Comparison of ENCODE assay signal across 16 mouse cellular contexts in genomic region chr10:19503846-19504765, GRCm38 (mm10).
DNase-seq lines count a peak whose midpoint lies in the region; ATAC-seq and TF ChIP-seq lines count a peak whose summit lies in the region.
"Had no signal": no experiment of that assay in that cellular context is flagged by ENCODE, and none has a peak within 500 bp of the region (broad histone marks: within the 10 kb centered on the region; RNA-seq: fewer than 3 reads in every experiment).

No protein-coding gene starts in this region.

- no peaks in the 10 kb centered on the region for H3K36me3 ChIP-seq in spleen, adult 2 months (ENCODE audit: control insufficient read depth, insufficient read depth, low read length)
- no peaks in the 10 kb centered on the region for H3K36me3 ChIP-seq in hindbrain, embryonic 14.5 days (replicated peaks; ENCODE audit: control insufficient read depth, insufficient read depth)
- H3K36me3 ChIP-seq: intestine, embryonic 15.5 days; liver, embryonic 13.5 days had no signal

- 30% methylated on average over 8 of the region's 8 CpGs for WGBS in spleen, adult 2 months
- 68% methylated on average over 8 of the region's 8 CpGs for WGBS in hindbrain, embryonic 14.5 days

- TF ChIP-seq CTCF in spleen, adult 2 months (IDR thresholded peaks at IDR 0.05; ENCODE audit: extremely low read depth, insufficient read depth, insufficient read length, insufficient replicate concordance), result no peak

- H3K27ac ChIP-seq in spleen, adult 2 months (ENCODE audit: insufficient read depth, low read length), result peak overlapping the region; percentile 49
- no peak overlapping the region for H3K27ac ChIP-seq in hindbrain, embryonic 14.5 days
- H3K27ac ChIP-seq: intestine, embryonic 15.5 days; left cerebral cortex, adult 2 months; liver, embryonic 13.5 days had no signal

- TF ChIP-seq POLR2A in spleen, adult 2 months (IDR thresholded peaks at IDR 0.05; ENCODE audit: low read depth, low read length), result no peak

- peak; percentile 55 for ATAC-seq in activated CD4-positive, CD25-positive, alpha-beta regulatory T cell, adult 4 months
- ATAC-seq in monocyte, adult 5-6 weeks (replicated peaks; ENCODE audit: insufficient number of reproducible peaks, low FRiP score, low TSS enrichment, poor library complexity, severe bottlenecking), result 0 out of 2 replicates have a peak, but pooled peaks have one; percentile 28
- ATAC-seq in hindbrain, embryonic 14.5 days (ENCODE audit: low FRiP score), result no peak
- ATAC-seq: intestine, embryonic 15.5 days had no signal

- no peaks in the 10 kb centered on the region for H3K9me3 ChIP-seq in hindbrain, embryonic 14.5 days (ENCODE audit: control insufficient read depth, low read length)
- H3K9me3 ChIP-seq: intestine, embryonic 15.5 days; liver, embryonic 13.5 days had no signal

- H3K27me3 ChIP-seq in spleen, adult 2 months (ENCODE audit: control insufficient read depth, insufficient read depth, low read length), result no peaks in the 10 kb centered on the region
- no peaks in the 10 kb centered on the region for H3K27me3 ChIP-seq in hindbrain, embryonic 14.5 days (ENCODE audit: control insufficient read depth, insufficient read depth, low read length)
- H3K27me3 ChIP-seq: intestine, embryonic 15.5 days; liver, embryonic 13.5 days had no signal

- no peak overlapping the region for H3K4me2 ChIP-seq in hindbrain, embryonic 14.5 days (replicated peaks)
- H3K4me2 ChIP-seq: intestine, embryonic 15.5 days; liver, embryonic 13.5 days had no signal

- H3K9ac ChIP-seq in hindbrain, embryonic 14.5 days, result no peak overlapping the region
- H3K9ac ChIP-seq: intestine, embryonic 15.5 days; liver, embryonic 13.5 days had no signal

- H3K4me1 ChIP-seq in spleen, adult 2 months (ENCODE audit: control insufficient read depth, insufficient read depth, insufficient read length), result peaks cover 19% of the 10 kb centered on the region
- no peaks in the 10 kb centered on the region for H3K4me1 ChIP-seq in hindbrain, embryonic 14.5 days (replicated peaks; ENCODE audit: control insufficient read depth, insufficient read depth, low read length)
- H3K4me1 ChIP-seq: intestine, embryonic 15.5 days; liver, embryonic 13.5 days had no signal

- DNase-seq in spleen, adult 2 months (ENCODE audit: low read depth in 1 of 2, low spot score in 2 of 2), result no peak
- no peak for DNase-seq in spleen, adult 12 weeks (ENCODE audit: low spot score)
- DNase-seq in B cell, adult 2 months, result peak; percentile 28 to 34
- DNase-seq in kidney, postnatal 10 days, result no peak
- no peak for DNase-seq in hindbrain, embryonic 14.5 days (ENCODE audit: low spot score)
- no peak for DNase-seq in kidney, postnatal 25 days
- DNase-seq: adrenal gland, postnatal 14 days; cerebellum, adult 8-10 months; gastrocnemius, postnatal 10 days; kidney, postnatal 14 days; liver, embryonic 13.5 days; right cerebral cortex, postnatal 4 days had no signal

- no peak overlapping the region for H3K4me3 ChIP-seq in spleen, adult 2 months (ENCODE audit: extremely low read depth, insufficient read depth, insufficient read length)
- no peak overlapping the region for H3K4me3 ChIP-seq in hindbrain, embryonic 14.5 days (replicated peaks; ENCODE audit: low read length)
- H3K4me3 ChIP-seq: intestine, embryonic 15.5 days; left cerebral cortex, adult 2 months; liver, embryonic 13.5 days had no signal

Comparison
In these comparisons a context has a peak if more than half of its experiments do, and no peak if none do; other contexts are left out.
1. DNase-seq: peak in B cell, adult 2 months (2 of 2); none in spleen, adult 2 months (0 of 2), spleen, adult 12 weeks (single experiment), kidney, postnatal 10 days (single experiment), hindbrain, embryonic 14.5 days (single experiment) and kidney, postnatal 25 days (0 of 2).